Mouse (Mus musculus) stomach, postnatal 0 days (tissue): Measurements from ENCODE around the gene Cux1. TPM values are rescaled to one million over a fixed set of nuclear protein-coding genes. Genes with fewer than 3 reads are reported as not detected.

ENCODE experiments used
- ATAC-seq: fragments of 200-750 bp; cut with Nextera tagmentation; 2 replicates; pipeline ENCODE4 v1.8.0; 2017; ENCODE audit not compliant: low FRiP score, low TSS enrichment
- DNase-seq: peaks from one replicate; pipeline ENCODE4 v3.0.0-alpha.2; 2016; ENCODE audit warnings: low spot score
- H3K27ac ChIP-seq: fragments of 300-500 bp; sonication (generic); replicated peaks from 2 replicates; pipeline ENCODE4 v1.5.1; 2014; ENCODE audit warnings: mild to moderate bottlenecking, control low read depth
- H3K27me3 ChIP-seq: fragments of 300-500 bp; sonication (generic); 2 replicates; pipeline ENCODE4 v1.6.1; 2014; ENCODE audit warnings: low read length; ENCODE audit not compliant: control insufficient read depth, insufficient read depth
- H3K36me3 ChIP-seq: fragments of 300-500 bp; sonication (generic); 2 replicates; pipeline ENCODE4 v1.6.1; 2014; ENCODE audit warnings: low read length, mixed read lengths; ENCODE audit not compliant: control insufficient read depth, insufficient read depth
- H3K4me1 ChIP-seq: fragments of 300-500 bp; sonication (generic); replicated peaks from 2 replicates; pipeline ENCODE4 v1.6.1; 2014; ENCODE audit warnings: antibody characterized with exemption; ENCODE audit not compliant: control insufficient read depth, insufficient read depth
- H3K4me2 ChIP-seq: fragments of 300-500 bp; sonication (generic); replicated peaks from 2 replicates; pipeline ENCODE4 v1.6.1; 2014; ENCODE audit warnings: low read depth, mild to moderate bottlenecking, control low read depth, moderate library complexity
- H3K4me3 ChIP-seq: fragments of 300-500 bp; sonication (generic); 2 replicates; pipeline ENCODE4 v1.5.1; 2014; ENCODE audit warnings: low read depth, low read length, control low read depth
- H3K9ac ChIP-seq: fragments of 300-500 bp; sonication (generic); 2 replicates; pipeline ENCODE4 v1.6.1; 2014; ENCODE audit warnings: mild to moderate bottlenecking, low read length, control low read depth, mixed read lengths
- H3K9me3 ChIP-seq: fragments of 300-500 bp; sonication (generic); 2 replicates; pipeline ENCODE4 v1.6.1; 2016; ENCODE audit warnings: low read length; ENCODE audit not compliant: control insufficient read depth
- CTCF ChIP-seq: IDR thresholded peaks from 2 replicates; pipeline ENCODE4 v1.5.1; 2016; ENCODE audit warnings: antibody characterized with exemption, low read depth, mild to moderate bottlenecking, moderate library complexity
- EP300 ChIP-seq: optimal IDR thresholded peaks from 2 replicates; pipeline ENCODE3; 2016; ENCODE audit warnings: antibody characterized with exemption
- WGBS: fragments of 180-500 bp; shearing (Covaris S2); extraction: QIAGEN DNeasy Blood & Tissue Kit; methylation state at CpG from one replicate; pipeline ENCODE4 v1.1.7; 2014; 5-methylcytosine and 5-hydroxymethylcytosine counted together
- polyA plus RNA-seq: library from polyadenylated mRNA; unstranded; fragments of >200 nt; fragmentation: Nextera tagmentation; extraction: Ambion mirVana; gene quantifications from 2 replicates; pipeline ENCODE4 v1.2.1, GENCODE M21; 2015

Gene Cux1
- polyA plus RNA-seq, 1 experiment from 2014 or later = 33.7 TPM

DNA sequence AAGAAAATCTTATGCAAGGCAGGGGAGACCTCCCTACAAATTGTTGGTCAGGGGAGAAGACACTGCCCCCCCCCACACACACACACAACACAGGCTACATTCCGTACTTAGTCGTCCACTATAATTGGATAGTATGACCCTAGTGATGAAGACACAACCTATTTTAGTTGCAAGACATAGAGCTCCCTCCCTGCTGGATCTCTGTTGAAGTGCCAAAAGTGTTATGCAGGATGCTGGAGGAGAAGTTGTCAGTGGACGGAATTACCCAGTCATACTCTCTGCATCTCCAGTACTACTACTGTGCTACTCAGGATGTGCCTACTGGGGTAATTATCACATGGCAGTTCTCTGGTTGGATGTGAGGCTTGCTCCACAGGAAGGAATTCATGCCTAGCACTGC lies 168.6 kb downstream of the Cux1 start:
- Histone ChIP-seq H3K4me2 (no peak overlapping the region), H3K9ac (no peak overlapping the region), H3K4me3 (no peak overlapping the region), H3K4me1 (no peaks in the 10 kb centered on the region), H3K9me3 (no peaks in the 10 kb centered on the region), H3K27me3 (no peaks in the 10 kb centered on the region), H3K27ac (no peak overlapping the region), H3K36me3 (no peaks in the 10 kb centered on the region)
- TF ChIP-seq CTCF (no peak), EP300 (no peak)
- no peak for DNase-seq
- no peak for ATAC-seq
- 90% methylated on average over 3 of the region's 3 CpGs for WGBS

DNA sequence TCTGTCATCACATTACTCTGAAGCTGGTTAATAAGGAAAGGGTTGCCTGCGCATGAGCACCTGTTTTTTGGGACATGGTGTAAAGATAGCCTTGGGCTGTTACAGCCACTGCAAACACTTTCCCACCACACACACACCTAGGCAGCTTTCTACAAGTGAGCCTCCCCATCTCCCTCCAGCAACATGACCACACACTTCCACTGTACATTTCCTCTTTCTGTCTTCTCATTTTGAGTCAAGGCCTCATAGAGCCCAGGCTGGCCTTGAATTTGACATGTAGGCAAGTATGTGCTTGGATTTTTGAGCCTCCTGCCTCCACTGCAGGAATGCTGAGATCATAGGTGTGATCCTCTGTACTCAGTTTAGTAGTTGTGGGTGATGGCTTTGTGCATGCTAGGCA lies 170.6 kb downstream of the Cux1 start:
- TF ChIP-seq CTCF = no peak
- TF ChIP-seq EP300 = no peak
- Histone ChIP-seq H3K4me2 (no peak overlapping the region), H3K36me3 (no peaks in the 10 kb centered on the region), H3K9ac (no peak overlapping the region), H3K4me1 (no peaks in the 10 kb centered on the region), H3K4me3 (no peak overlapping the region), H3K9me3 (no peaks in the 10 kb centered on the region), H3K27me3 (no peaks in the 10 kb centered on the region), H3K27ac (no peak overlapping the region)
- ATAC-seq = 0 out of 2 replicates have a peak, but pooled peaks have one; percentile 11
- whole genome bisulfite sequencing = 93% methylated on average over 1 of the region's 1 CpGs
- DNase-seq = no peak

DNA sequence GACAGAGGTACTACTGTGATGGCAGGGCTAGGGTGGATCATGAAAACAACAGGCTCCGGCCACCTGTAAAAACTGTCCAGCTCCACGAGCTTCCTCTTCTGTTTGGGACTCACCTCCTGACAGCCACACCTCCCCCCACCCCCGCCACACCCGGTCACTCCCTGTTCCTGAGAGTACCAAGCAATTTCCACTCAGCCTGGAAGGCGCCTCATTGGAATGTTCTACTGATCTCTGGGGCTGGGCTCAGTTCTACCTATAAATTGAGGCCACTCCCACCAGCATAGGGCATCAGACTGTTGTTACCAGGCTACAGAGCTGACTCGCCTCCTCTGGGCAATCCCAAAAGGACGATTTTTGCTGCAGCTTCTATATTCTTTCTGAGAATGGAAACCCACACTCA lies 171.0 kb downstream of the Cux1 start:
- no peak overlapping the region for H3K4me2 ChIP-seq
- no peaks in the 10 kb centered on the region for H3K4me1 ChIP-seq
- no peak overlapping the region; the same call in 1 of the 2 replicates for H3K27ac ChIP-seq
- H3K9me3 ChIP-seq = no peaks in the 10 kb centered on the region
- DNase-seq (peak; percentile 78), ATAC-seq (peak; percentile 91)
- 66% methylated on average over 7 of the region's 7 CpGs for WGBS
- H3K4me3 ChIP-seq = no peak overlapping the region
- no peaks in the 10 kb centered on the region for H3K36me3 ChIP-seq
- TF ChIP-seq CTCF (no peak), EP300 (no peak)
- H3K9ac ChIP-seq = no peak overlapping the region
- H3K27me3 ChIP-seq = no peaks in the 10 kb centered on the region

DNA sequence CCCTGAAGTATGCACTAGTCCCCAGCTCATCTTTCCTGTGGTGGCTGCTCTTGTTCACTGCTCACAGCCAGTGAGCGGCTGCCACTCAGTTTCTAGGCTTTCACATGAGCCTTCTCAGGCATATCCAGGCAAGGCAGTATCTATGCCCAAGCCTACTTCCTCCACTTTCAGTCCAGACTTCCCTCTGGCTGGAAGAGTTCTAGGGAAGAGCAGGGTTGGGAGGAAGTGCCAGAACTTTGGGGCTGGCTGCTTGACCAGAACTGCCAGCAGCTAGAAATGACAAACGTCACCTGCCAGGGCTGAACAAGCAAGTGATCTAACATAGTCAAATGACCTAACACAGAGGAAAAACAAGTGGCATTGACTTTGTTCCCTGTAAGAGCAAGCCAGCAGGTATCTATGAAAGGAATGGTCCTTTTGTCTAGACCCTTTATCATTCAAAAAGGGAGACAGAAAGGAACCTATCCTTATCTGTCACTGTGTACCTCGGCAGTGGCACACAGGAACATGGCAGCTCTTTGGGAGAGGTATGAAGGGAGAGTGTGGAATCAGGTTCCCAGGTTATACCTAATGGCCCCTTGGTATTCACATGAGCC lies 171.6 kb downstream of the Cux1 start:
- H3K4me3 ChIP-seq = no peak overlapping the region
- TF ChIP-seq CTCF = no peak
- no peak for TF ChIP-seq EP300

DNA sequence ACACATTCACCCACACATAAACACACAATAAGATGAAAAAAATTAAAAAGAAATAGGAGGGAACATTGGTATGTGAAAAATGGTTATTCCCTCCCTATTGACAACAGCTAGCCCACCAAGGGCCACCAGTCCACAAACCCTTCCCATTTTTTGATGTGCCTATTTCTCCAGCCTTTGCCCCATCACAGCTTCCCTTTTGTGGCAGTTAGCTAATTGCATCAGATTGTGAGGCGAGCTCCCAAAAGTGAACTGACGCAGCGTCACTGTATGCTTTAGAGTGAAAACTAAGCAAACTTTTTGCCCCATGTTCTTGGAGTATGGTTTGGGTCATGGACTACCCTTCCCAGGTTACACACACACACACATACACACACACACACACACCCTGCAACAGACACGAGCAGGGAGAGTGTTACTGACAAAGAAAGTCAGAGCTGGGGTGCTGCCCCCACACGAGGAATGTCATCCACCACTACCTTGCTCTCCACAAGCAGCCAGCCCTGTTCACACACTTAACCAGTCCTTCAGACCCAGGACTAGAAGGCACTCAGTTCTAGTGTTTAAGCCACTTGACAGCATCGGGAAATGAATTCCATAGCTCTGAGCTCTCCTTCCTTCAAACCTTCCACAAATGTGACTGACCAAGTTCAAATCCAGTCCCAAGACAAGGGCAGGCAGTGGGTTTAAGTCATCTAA lies 172.6 kb downstream of the Cux1 start:
- no peak overlapping the region for H3K9ac ChIP-seq
- TF ChIP-seq EP300 = no peak
- no peak for TF ChIP-seq CTCF
- H3K4me2 ChIP-seq = no peak overlapping the region
- DNase-seq (no peak), ATAC-seq (no peak)
- H3K27ac ChIP-seq = no peak overlapping the region
- H3K4me1 ChIP-seq = no peaks in the 10 kb centered on the region
- no peak overlapping the region for H3K4me3 ChIP-seq
- H3K36me3 ChIP-seq = no peaks in the 10 kb centered on the region
- no peaks in the 10 kb centered on the region for H3K9me3 ChIP-seq
- no peaks in the 10 kb centered on the region for H3K27me3 ChIP-seq
- WGBS = 78% methylated on average over 6 of the region's 6 CpGs

More for the DNA sequence above, 171.6 kb downstream of the Cux1 start:
- Histone ChIP-seq H3K4me2 (no peak overlapping the region), H3K27me3 (no peaks in the 10 kb centered on the region), H3K9me3 (no peaks in the 10 kb centered on the region), H3K27ac (peak overlapping the region; percentile 30; the same call in 1 of the 2 replicates), H3K9ac (no peak overlapping the region), H3K4me1 (no peaks in the 10 kb centered on the region), H3K36me3 (no peaks in the 10 kb centered on the region)
- ATAC-seq (peak; percentile 45), DNase-seq (no peak)
- 63% methylated on average over 3 of the region's 3 CpGs for WGBS

DNA sequence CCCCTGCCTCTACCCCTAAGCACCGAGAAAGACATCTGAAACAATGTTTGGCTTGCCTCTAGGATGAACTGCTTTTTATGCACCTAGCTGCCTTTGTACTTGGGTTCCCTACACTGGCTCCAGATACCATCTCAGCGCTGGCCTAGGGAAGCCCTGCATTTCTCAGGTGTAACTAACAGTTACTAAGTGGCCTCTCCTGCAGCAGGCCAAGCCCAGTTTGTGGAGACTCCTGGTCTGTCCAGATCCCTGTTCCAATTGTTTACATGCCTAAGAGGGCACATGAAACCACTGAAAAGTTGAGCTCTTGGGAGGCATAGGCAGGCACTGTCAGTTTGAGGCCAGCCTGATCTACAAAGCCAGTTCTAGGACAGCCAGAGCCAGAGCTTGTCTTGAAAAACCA lies 173.7 kb downstream of the Cux1 start:
- H3K9me3 ChIP-seq = no peaks in the 10 kb centered on the region
- no peak overlapping the region for H3K4me3 ChIP-seq
- TF ChIP-seq EP300 (no peak), CTCF (no peak)
- no peak overlapping the region for H3K4me2 ChIP-seq
- ATAC-seq (no peak), DNase-seq (no peak)
- no peaks in the 10 kb centered on the region for H3K4me1 ChIP-seq
- no peak overlapping the region for H3K27ac ChIP-seq
- H3K27me3 ChIP-seq = no peaks in the 10 kb centered on the region
- 72% methylated on average over 2 of the region's 2 CpGs for WGBS
- H3K36me3 ChIP-seq = no peaks in the 10 kb centered on the region
- H3K9ac ChIP-seq = no peak overlapping the region
